Mouse (Mus musculus) liver, adult 2 months (tissue): ENCODE data around the gene Iglon5.

Experiments used
- CTCF ChIP-seq: fragments of 200-500 bp; IDR thresholded peaks from 2 replicates; pipeline ENCODE4 v1.5.1; 2011; ENCODE audit warnings: low read depth, low read length, control low read depth
- POLR2A ChIP-seq: fragments of 200-500 bp; IDR thresholded peaks from 2 replicates; pipeline ENCODE4 v1.6.1; 2011; ENCODE audit warnings: low read length, control low read depth; ENCODE audit not compliant: insufficient read depth; ENCODE audit errors: extremely low read depth

- TF ChIP-seq POLR2A (no peak), CTCF (no peak)
Observed at GRCm38 (mm10) chr7:43532936-43533505, 43.1 kb upstream of the Iglon5 start.
